Mouse (Mus musculus) CD8-positive naive resting alpha-beta T cell, adult 2 months (primary cell): ENCODE measurements around the gene Cxcl16.
"Not testable (repeated sequence)": the region's sequence is repeated elsewhere in the genome, so short reads cannot be mapped to it uniquely, and the experiment has no call there.

ENCODE experiments used
- DNase-seq, 2 experiments: peaks; one replicate each; pipeline ENCODE4 v3.0.0; 2022; ENCODE audit warnings: low read depth in 2 of 2, low spot score in 2 of 2

The Cxcl16 gene

GRCm38 (mm10) chr11:70453261-70454044 lies 6.3 kb downstream of the Cxcl16 start:
- no peak for DNase-seq

GRCm38 (mm10) chr11:70451797-70452498 lies 7.8 kb downstream of the Cxcl16 start, which contains the start of gene Med11:
Gene Med11 (plus strand): TSS chr11:70451919.
- peak; percentile 85 to 90 for DNase-seq

DNA sequence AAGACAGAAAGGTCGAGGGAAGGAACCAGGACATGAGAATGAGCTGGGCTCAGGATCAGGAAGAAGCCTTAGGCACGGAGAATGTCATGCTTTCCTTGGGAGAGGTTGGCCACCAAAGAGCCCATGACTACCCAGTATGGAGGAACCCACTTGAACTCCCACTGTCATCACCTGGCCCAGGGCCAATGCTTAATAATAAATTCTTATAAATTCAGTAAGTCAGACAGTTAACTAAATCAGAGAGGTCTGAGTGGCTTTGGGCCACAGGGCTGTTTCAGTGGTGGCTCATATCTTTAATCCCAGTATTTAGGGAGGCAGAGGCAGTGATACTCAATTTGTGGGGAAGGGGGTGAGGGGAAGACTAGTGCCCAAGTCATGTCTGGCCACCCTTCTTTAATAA lies 8.9 kb downstream of the Cxcl16 start:
- no peak for DNase-seq

GRCm38 (mm10) chr11:70447373-70447772 lies 12.4 kb downstream of the Cxcl16 start:
- no peak for DNase-seq

GRCm38 (mm10) chr11:70446756-70447155 lies 13.0 kb downstream of the Cxcl16 start:
- DNase-seq: no peak

GRCm38 (mm10) chr11:70444667-70445066 lies 15.1 kb downstream of the Cxcl16 start:
- DNase-seq: no peak

GRCm38 (mm10) chr11:70443964-70444363 lies 15.8 kb downstream of the Cxcl16 start:
- no peak for DNase-seq

GRCm38 (mm10) chr11:70441882-70442281 lies 17.9 kb downstream of the Cxcl16 start:
- no peak for DNase-seq

DNA sequence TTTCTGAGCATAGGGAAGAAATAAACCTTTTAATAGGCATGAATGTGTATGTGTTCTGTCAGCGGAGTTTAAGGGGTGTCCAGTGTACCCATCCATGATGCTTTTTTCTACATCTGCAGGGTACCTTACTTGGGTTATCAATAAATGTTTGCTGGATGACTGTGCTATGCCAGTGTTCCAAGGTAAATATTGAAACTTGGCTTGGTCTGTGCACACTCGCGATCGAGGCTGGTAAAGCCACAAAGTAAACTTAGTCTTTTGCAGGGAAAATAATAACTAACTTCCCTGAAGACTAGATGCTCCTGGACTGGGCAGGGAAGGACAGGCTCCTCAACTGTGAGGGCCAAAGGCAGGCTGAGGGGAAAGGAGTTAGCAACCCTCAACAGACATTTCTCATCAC lies 19.1 kb downstream of the Cxcl16 start:
- no peak for DNase-seq

- DNase-seq: no peak
Measured at GRCm38 (mm10) chr11:70438728-70439374, 20.9 kb downstream of the Cxcl16 start.

DNA sequence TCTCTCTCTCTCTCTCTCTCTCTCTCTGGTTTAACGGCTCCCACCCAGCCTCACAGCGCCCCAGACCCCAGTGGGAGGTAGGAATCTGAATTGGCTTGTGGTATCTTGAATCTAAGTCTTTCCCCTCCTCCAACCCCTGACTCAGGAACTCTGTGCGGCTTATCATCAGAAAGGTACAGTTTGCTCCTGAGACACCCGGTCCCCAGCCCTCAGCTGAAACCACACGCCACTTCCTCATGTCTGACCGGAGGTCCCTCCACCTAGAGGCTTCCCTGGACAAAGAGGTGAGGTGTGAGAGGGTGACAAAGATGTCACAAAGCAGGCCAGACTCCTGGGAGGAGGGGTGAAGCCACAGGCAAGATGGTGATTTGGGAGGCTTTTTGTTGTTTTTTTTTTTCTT lies 22.4 kb downstream of the Cxcl16 start:
- DNase-seq: no peak

- peak; percentile 32 to 58 for DNase-seq
Measured at GRCm38 (mm10) chr11:70435476-70435875, 24.3 kb downstream of the Cxcl16 start.

GRCm38 (mm10) chr11:70433951-70434350 lies 25.8 kb downstream of the Cxcl16 start:
- DNase-seq: no peak

- DNase-seq: no peak
Measured at GRCm38 (mm10) chr11:70433569-70433943, 26.2 kb downstream of the Cxcl16 start.

- no peak for DNase-seq
Measured at GRCm38 (mm10) chr11:70432895-70433568, 26.8 kb downstream of the Cxcl16 start.

- peak; percentile 97 to 98 for DNase-seq
Measured at GRCm38 (mm10) chr11:70432048-70432894, 27.5 kb downstream of the Cxcl16 start, which contains the start of gene Arrb2. Gene Arrb2 (plus strand): TSS chr11:70432635.

GRCm38 (mm10) chr11:70431574-70431973 lies 28.2 kb downstream of the Cxcl16 start:
- DNase-seq: no peak

DNA sequence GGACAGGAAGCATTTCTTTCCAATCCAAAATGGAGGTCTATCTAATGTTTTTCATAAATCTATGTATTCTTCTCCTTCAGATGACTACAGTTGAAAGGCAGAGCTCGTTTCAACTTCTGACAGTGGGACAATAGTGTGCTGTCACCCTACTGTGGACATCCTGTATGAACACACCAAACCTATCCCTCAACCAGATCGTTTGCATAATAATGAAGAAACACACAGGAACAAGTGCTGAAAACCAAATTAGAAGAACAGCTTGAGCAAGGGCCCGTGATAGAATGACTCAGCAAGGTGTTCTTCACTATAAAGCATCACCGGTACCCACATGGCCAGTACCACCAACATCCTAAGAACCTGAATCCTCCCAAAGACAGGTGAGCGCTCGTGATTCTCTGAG lies 33.2 kb downstream of the Cxcl16 start:
- DNase-seq: not testable (repeated sequence)

DNA sequence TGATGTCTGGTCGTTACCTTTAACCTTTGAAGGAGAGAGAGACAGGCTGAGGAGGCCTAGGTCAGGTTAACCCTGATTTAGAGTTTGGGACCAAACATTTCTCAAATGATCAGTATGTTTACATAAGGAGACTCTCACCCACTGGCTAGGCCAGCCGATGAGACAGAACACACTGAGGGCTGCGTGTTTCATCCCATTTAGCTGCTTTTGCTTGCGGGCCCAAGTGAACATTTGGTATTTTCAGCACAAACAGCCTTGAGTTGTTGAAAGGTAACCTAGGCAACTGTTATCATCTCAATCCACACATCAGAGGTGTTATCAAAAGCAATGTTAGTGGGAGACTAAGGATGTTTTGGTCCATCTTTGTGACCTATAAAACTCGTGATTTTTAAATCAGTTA lies 40.3 kb downstream of the Cxcl16 start:
- no peak for DNase-seq

DNA sequence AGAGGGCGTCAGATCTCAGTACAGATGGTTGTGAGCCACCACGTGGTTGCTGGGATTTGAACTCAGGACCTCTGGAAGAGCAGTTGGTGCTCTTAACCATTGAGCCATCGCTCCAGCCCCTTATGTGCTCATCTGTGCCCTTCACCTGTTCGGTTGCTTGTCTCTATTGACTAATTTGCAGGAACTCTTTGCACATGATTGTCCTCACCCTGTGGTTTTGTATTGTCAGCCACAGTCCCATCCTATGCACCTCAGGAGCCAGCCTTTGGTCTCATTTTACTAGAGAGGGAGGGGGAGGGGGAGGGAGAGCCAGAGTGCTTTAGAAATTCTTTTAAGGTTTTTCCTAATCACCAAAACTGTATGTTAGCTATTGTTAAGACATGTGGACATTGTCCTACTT lies 41.6 kb downstream of the Cxcl16 start:
- no peak for DNase-seq
